Mouse (Mus musculus) retina, embryonic 14.5 days (tissue): Measurements from ENCODE around the gene Pcgf1.

Source experiments
- DNase-seq: peaks from one replicate; pipeline ENCODE4 v3.0.0-alpha.2; 2015; ENCODE audit warnings: low spot score

Pcgf1 gene

GRCm38 (mm10) chr6:83101688-83102556, 24.3 kb downstream of the Pcgf1 start:
- peak; percentile 74 for DNase-seq

DNA sequence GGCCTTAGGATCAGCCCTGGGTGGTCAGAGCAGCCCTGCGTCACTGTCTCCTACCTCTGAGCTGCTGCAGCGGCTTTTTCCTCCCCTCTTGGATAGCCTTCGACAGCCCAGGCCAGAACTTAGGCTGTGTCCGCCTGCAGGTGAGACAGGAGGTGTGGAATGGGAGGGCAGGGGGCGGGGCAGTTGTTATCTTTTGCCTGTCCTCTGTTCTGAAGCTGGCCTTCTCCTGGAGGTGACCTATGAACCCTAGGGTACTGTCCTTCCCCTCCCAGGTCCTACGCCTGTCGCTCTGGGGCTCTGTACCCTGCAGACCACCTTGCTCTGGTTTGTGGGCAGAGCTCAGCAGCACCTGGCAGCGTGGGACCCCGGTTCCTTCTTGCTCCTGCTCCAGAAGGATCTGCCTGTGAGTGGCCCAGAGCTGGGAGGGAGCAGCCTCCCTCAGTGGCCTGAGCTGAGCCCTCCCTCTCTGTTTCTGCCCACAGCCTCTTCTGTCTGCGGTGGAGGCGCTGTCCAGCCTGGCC, 25.5 kb downstream of the Pcgf1 start:
- DNase-seq = no peak

- no peak for DNase-seq
Observed at GRCm38 (mm10) chr6:83104158-83104557, 26.5 kb downstream of the Pcgf1 start.

GRCm38 (mm10) chr6:83107566-83108400, 30.1 kb downstream of the Pcgf1 start:
- DNase-seq = peak; percentile 83

GRCm38 (mm10) chr6:83108762-83109668, 31.3 kb downstream of the Pcgf1 start, which contains the start of gene Mrpl53:
TSS of gene Mrpl53 (plus strand) at chr6:83109040.
- peak; percentile 90 for DNase-seq

- no peak for DNase-seq
Observed at GRCm38 (mm10) chr6:83111510-83112136, 34.0 kb downstream of the Pcgf1 start.

- DNase-seq = peak; percentile 90
Observed at GRCm38 (mm10) chr6:83115011-83115671, 37.5 kb downstream of the Pcgf1 start, which contains the start of gene Mogs. TSS of gene Mogs (plus strand) at chr6:83115496.

DNA sequence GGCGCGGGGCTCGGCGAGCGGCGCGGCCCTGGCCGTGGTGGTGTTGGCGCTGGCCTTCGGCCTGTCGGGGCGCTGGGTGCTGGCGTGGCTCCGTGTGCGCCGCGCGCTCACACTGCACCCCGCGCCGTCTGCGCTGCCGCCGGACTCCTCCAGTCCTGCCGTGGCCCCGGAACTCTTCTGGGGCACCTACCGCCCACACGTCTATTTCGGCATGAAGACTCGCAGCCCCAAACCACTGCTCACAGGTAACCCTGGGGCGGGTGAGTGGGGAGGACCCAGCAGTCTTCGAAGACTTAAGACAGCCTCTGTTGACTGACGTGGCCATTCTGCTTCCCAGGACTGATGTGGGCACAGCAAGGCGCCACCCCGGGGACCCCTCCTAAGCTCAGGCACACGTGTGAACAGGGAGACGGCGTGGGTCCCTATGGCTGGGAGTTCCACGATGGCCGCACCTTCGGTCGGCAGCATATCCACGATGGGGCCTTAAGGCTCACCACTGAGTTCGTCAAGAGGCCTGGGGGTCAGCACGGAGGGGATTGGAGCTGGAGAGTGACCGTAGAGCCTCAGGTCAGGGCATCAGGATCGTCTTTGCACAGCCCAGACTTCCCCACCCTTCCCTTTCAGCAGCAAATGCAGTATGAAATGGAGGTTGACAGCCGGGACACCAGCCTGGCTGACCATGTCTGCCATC, 38.2 kb downstream of the Pcgf1 start:
- peak; percentile 33 for DNase-seq

DNA sequence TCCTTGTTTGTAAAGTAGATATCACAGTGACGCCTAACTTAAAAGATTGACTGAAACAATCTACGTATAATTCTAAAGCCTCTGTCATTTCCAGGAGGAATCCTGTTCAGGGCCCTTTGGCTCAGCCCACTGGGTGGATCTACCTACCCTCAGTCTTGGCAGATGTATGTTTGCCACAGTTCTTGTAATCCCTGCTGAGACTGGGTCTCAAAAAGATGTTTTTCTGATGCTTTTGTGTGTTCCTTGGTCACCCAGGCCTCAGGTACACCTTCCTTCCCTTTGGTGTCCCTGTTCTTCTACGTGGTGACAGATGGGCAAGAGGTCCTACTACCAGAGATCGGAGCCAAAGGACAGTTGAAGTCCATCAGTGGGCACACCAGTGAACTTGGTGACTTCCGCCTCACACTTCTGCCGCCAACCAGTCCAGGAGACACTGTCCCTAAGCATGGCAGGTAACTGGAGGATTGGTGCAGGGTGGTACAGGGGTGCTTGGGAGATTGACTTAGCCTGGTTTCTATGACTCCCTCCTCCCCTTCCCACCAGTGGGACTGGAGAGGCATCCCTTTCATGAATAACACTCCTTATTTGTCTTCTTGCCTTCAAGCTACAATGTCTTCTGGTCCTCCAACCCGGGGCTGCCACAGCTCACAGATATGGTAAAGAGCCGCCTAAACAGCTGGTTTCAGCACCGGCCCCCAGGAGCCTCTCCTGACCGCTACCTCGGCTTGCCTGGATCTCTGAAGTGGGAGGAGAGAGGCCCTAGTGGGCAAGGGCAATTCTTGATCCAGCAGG, 38.9 kb downstream of the Pcgf1 start:
- DNase-seq = no peak

GRCm38 (mm10) chr6:83117165-83117438, 39.4 kb downstream of the Pcgf1 start:
- no peak for DNase-seq

- DNase-seq = no peak
Observed at GRCm38 (mm10) chr6:83117616-83118015, 39.9 kb downstream of the Pcgf1 start.

DNA sequence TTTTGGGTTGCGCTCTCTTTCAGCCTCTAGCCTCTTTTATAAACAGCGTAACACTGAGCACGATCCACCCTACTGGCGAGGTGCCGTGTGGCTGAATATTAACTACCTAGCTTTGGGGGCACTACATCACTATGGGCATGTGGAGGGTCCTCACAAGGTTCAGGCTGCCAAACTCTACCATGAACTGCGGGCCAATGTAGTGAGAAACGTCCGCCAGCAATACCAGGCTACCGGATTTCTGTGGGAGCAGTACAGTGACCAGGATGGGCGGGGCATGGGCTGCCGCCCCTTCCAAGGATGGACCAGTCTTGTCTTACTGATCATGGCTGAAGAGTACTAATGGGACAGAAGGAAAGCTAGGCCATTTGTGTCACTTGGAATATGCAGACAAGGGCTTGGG, 40.7 kb downstream of the Pcgf1 start:
- DNase-seq = no peak

DNA sequence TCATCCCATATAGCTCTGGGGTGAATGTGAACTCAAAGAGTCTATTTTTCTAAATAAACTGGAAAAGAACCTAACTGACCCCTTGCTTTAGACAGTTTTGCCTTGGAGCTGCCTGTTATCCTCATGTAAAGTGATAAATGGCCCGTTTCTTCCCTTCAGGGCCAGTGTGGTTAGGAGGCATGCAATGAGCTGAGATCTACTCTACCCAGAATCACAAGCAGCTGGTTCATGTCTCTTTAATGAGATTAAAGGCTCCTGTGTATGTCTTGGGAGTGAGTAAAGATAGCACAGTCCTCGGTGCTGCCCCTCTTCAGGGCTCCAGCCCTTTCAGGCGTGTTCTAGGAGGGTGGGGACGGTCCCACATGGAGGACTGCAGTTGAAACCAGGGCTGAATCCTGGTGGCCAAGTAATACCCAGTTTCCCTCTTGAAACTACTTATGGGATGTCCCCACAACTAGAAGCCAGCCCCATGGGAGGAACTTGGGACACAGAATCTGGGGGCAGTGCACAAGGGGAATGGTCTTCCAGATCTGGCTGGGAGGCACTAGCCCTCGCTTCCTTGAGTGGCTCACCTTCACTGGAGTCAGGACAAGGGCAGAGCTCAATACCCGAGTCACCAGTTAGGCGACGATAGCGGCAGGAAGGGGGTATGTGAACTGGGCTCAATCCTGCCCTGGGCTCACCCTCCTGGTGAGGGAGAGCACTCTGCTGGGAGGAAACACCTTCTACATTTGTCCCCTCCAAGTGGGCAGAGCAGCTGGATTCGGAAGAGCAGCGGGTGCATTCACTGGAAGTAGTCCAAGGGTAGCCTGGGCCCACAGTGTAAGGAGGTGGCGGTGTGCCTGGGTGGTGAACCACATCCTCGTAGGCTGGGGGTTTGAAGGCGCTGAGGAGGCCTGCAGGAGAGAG, 41.4 kb downstream of the Pcgf1 start:
- no peak for DNase-seq

- no peak for DNase-seq
Observed at GRCm38 (mm10) chr6:83119734-83120051, 42.0 kb downstream of the Pcgf1 start.

DNA sequence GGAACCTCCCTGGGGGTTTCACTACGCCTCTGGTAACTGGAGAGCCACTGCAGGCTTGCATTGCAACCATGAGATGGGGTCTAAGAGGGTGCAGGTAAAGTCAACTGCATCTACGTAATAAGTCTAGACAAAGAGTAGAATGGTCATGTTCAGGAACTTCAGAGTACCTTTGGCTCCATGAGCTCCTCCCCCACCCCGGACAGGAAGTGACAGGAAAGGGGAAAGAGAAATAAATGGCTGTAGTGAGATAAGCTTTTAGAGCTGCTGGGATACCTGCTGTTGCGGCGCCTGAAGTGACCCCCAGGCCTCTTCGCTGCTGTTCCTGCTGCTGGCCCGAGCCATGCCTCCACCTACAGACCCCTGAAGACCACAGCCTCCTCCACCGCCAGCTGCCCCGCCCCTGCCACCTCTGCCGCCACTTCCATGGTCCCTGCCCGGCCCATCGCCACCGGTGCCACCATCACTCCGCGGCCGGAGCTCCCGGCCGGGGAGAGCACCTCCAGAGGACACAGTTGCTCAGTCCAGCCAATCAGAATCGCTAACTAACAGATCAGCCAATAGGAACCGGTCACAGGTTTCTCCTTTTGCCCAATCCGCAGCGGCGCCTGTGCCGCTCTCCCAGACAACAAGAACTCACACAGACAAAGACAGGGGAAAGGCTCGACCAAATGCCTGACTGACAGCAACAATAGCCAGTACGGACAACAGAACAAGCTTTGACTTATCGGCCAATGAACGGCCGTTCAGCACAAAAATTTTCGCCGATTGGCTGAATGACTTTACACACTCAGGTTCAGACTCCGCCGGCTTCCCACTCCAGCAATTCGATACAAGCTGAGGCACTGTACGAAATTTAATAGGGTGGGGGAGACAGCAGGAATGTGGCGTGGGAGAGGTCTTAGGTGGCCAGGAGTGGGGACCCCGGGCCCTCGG, 43.5 kb downstream of the Pcgf1 start, which contains the start of gene Wbp1:
Wbp1 (minus strand) TSS at position 630 of the 933 bp plus-strand sequence.
- DNase-seq = peak; percentile 98

DNA sequence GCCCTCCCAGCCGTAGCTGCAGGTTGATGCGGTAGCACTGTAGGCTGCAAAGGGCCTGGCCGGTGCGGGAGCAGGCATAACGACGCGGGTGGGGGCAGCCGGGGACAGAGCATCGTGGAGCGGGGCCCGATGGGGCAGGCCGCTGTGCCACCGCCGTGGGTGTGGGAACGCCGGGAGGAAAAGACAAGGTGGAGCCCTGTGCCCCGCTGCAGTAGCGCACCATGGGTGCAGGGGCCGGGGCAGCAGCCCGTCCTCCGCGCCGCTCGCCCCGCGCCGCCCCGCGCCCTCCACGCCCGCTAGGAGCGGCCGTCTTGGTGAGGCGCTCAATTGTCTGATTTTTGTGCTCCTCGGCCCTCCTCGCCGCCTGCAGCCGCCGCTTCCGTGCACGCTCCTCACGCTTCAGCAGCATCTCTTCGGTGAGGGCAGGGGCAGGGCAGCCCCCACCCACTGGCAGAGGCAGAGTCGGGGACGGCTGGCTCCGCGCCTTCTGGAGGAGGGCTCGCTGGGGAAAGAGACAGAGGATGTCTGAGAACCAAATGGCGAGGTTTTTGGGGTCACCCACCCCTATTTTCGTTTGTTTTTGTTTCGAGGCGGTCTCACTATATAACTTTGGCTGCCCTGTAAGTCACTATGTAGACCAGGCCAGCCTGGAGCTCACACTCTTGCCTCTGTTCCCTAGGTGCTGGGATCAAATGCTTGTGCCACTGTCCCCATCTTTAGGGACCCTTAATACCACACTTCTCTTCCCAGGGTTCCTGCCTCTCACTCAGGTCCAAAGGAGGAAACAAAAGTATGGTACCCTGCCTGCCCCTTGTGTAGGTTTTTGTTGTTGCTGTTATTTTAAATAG, 44.4 kb downstream of the Pcgf1 start:
- DNase-seq = no peak
